Mouse (Mus musculus) lung, adult 2 months (tissue): Measurements from ENCODE around the gene Cdh23.

Experiments
- CTCF ChIP-seq: fragments of 200-500 bp; IDR thresholded peaks from 2 replicates; pipeline ENCODE4 v1.5.1; 2011; ENCODE audit warnings: mild to moderate bottlenecking, low read length, control low read depth; ENCODE audit not compliant: insufficient read depth
- POLR2A ChIP-seq: fragments of 200-500 bp; IDR thresholded peaks from 2 replicates; pipeline ENCODE4 v1.6.1; 2011; ENCODE audit warnings: low read depth, mild to moderate bottlenecking, control low read depth, low read length, borderline replicate concordance; ENCODE audit errors: extremely low read depth

GRCm38 (mm10) chr10:60644079-60644641 lies 52.1 kb downstream of the Cdh23 start:
- TF ChIP-seq POLR2A (no peak), CTCF (no peak)
